Mouse (Mus musculus): ENCODE results near the gene Crygd. TPM values are rescaled to one million over a fixed set of nuclear protein-coding genes. Genes with fewer than 3 reads are reported as not detected.

Gene Crygd
- not detected in 2 replicates for polyA plus RNA-seq (2015; fragmentation: Nextera tagmentation; extraction: Ambion mirVana)

DNA sequence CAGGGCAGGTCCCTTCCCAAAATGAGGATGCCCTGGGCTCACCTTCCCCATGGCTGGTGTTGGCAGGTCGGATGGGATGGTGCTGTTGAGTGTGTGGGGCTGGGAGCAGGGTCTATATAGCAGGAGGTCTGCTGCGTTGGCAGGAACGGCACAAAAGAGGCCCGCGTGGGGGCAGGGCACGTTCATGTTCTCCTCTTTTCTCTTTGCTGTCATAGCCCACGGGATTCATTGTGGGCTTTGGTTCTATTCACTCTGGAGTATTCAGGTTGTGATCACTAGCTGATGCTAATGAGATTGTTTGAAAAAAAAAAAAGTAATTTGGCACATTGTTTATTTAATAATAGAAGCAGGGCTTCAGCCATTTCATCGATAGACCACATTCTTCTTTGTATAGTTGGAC lies at the start of gene Crygd:
Gene Crygd, minus strand, starts transcription at position 101 of the 400 bp plus-strand sequence.
- no peaks in the 10 kb centered on the region for H3K27me3 ChIP-seq
- no peak within 1 kb of the TSS for H3K4me3 ChIP-seq
- H3K36me3 ChIP-seq = no peaks in the 10 kb centered on the region
- WGBS = 26% methylated on average over 8 of the region's 8 CpGs
- H3K4me2 ChIP-seq (replicated peaks) = no peak within 1 kb of the TSS
- no peaks in the 10 kb centered on the region for H3K9me3 ChIP-seq
- no peak within 1 kb of the TSS for H3K27ac ChIP-seq (replicated peaks)
- H3K9ac ChIP-seq (replicated peaks) = no peak within 1 kb of the TSS
- ATAC-seq (replicated peaks) = no peak
- no peaks in the 10 kb centered on the region for H3K4me1 ChIP-seq

DNA sequence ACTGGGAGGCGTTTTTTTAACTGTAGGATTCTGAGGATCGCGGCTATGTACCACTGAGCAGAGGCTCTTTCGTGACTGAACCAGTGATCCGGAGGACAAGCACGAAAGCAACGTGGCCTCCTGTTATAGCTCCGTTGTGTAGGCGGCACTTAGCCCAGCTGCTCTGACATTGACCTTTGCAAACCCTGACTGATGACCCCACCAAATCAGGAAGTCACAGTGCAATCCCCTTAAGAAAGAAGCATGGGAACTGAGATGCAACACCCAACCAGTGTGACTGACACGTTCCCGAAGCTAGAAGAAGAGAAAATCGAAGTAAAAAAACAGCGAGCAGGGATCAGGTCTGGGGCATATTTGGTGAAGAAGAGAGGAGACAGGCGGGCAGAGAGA lies 49.5 kb upstream of the Crygd start:
- Histone ChIP-seq H3K9ac (replicated peaks) (no peak overlapping the region), H3K27ac (replicated peaks) (no peak overlapping the region), H3K36me3 (no peaks in the 10 kb centered on the region), H3K9me3 (no peaks in the 10 kb centered on the region), H3K27me3 (no peaks in the 10 kb centered on the region), H3K4me2 (replicated peaks) (no peak overlapping the region; the same call in 1 of the 2 replicates), H3K4me1 (no peaks in the 10 kb centered on the region), H3K4me3 (no peak overlapping the region)
- ATAC-seq (replicated peaks) = no peak
- 73% methylated on average over 14 of the region's 14 CpGs for WGBS

DNA sequence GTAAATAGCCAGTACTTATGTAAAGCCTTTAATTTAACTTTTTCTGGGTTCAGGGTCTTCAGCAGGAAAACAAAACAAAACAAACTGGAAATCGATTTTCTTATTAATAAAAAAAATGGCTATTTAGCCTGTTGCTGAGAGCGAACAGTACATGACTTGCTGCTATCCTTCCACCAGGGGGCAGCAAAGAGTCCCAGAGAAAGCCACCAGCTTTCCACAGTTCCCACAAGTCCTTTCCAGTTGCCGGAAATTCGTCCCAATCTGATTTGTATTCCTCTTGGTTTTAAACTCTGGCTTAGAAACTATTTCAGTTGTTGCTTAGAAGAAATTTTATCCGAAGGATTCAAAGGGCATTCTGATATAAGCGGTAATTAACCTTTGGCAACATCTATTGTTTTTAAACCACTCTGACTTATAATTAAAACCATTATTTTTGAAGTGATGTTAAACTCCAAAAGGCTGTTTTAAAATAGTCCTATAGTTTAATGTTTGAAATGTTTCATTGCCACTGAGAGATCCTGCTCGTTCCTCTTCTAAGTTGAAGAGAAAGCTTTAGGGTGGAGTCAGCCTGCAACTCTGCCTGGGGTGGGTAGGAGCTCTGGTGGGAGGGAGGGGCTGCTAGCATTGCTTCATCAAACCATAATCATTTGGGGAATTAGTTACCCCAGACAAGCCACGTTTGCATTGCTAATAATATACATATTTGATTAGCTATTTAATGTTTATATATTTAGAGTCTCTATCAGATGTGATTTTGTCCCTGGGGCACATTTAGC lies 49.0 kb upstream of the Crygd start:
- 13% methylated on average over 8 of the region's 8 CpGs for WGBS
- no peak overlapping the region; the same call in 1 of the 2 replicates for H3K4me2 ChIP-seq (replicated peaks)

DNA sequence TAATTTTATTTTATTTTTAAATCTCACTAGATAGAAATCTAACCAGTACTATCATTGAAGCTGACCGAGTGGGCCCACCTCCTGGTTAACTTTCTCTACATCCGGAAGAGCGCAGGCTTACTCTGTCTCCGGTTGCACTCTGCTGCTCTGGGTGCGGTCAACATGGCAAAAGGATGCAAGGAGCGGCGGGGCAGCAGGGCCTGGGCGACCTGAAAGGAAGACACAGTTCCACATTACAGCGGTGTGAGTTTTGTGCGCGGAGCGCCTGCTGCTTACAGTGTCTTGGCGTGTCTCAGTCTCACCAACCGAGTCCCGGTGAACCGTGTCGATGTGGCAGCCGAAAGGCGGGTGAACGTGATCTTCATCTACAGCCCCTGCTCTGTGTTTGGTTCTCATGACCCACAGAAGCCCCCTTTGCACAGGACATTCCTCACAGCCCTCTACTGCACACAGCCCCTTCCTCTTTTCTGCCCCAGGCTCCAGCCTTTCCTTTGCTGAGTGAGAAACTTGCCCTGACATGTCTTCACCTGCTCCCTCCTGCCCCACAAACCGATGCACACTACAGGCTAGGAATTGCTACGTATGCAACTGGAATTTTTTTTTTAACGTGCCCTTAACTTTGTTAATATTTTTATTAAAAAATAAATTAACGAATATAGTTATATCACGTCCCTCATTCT lies 46.6 kb upstream of the Crygd start:
- no peak overlapping the region for H3K9ac ChIP-seq (replicated peaks)
- H3K4me2 ChIP-seq (replicated peaks) = no peak overlapping the region
- WGBS = 87% methylated on average over 25 of the region's 25 CpGs
- H3K4me1 ChIP-seq = no peaks in the 10 kb centered on the region
- no peaks in the 10 kb centered on the region for H3K36me3 ChIP-seq
- no peaks in the 10 kb centered on the region for H3K27me3 ChIP-seq
- H3K27ac ChIP-seq (replicated peaks) = no peak overlapping the region
- H3K4me3 ChIP-seq = no peak overlapping the region
- ATAC-seq (replicated peaks) = no peak
- no peaks in the 10 kb centered on the region for H3K9me3 ChIP-seq

More for the DNA sequence above, 49.0 kb upstream of the Crygd start:
- no peak overlapping the region for H3K27ac ChIP-seq (replicated peaks)
- no peaks in the 10 kb centered on the region for H3K9me3 ChIP-seq
- no peaks in the 10 kb centered on the region for H3K36me3 ChIP-seq
- H3K9ac ChIP-seq (replicated peaks) = no peak overlapping the region
- no peaks in the 10 kb centered on the region for H3K27me3 ChIP-seq
- peak; percentile 81 for ATAC-seq (replicated peaks)
- H3K4me3 ChIP-seq = no peak overlapping the region
- no peaks in the 10 kb centered on the region for H3K4me1 ChIP-seq

DNA sequence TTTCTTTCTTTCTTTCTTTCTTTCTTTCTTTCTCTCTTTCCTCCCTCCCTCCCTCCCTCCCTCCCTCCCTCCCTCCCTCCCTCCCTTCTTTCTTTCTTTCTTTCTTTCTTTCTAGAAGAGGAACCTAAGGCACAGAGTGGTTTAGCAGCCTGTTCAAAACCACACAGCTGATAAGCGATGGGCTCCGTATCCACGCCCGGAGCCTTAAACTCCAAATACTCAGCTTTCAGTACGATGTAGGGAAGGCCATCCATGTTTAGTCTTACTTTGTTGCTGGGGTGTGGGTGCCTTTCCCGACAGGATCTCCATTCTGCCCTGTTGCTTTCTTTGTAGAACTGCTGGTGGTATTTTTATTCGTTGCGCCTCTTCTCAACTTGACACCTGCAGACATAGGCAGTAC lies 45.9 kb upstream of the Crygd start:
- WGBS = 92% methylated on average over 8 of the region's 8 CpGs
- H3K4me2 ChIP-seq (replicated peaks) = no peak overlapping the region
- H3K36me3 ChIP-seq = no peaks in the 10 kb centered on the region
- no peak overlapping the region for H3K27ac ChIP-seq (replicated peaks)
- H3K4me3 ChIP-seq = no peak overlapping the region
- no peaks in the 10 kb centered on the region for H3K27me3 ChIP-seq
- H3K9me3 ChIP-seq = no peaks in the 10 kb centered on the region
- ATAC-seq (replicated peaks) = no peak
- no peaks in the 10 kb centered on the region for H3K4me1 ChIP-seq
- no peak overlapping the region for H3K9ac ChIP-seq (replicated peaks)

DNA sequence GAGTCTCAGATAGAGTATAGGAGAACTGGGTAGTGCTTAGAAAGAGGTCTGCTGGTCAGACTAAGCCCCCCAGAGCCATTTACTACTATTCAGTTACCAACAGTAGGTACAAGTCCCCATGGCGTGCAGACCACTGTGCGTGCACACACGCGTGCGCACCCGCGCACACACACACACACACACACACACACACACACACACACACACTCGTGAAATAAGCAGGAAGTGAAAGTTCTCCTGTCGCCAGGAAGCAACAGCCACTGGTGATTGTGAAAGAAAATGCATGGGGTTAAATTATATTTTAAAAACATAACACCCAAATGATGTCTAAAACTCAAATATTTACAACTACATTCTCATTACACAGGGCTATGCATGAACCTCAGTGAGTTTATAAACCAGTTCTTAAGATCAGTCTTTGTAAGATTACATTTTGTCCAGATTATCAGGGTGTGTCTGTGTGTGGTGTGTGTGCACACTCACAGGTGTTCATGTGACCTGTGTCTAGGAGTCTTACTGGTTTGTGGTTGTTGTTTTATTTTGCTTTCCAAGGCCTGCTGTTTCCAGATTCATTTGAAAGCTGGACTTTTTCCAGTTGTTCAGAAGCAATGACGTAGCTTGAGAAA lies 44.5 kb upstream of the Crygd start:
- H3K4me2 ChIP-seq (replicated peaks) = no peak overlapping the region
- no peak for ATAC-seq (replicated peaks)
- no peaks in the 10 kb centered on the region for H3K9me3 ChIP-seq
- H3K27me3 ChIP-seq = no peaks in the 10 kb centered on the region
- 93% methylated on average over 10 of the region's 10 CpGs for WGBS
- H3K4me3 ChIP-seq = no peak overlapping the region
- no peaks in the 10 kb centered on the region for H3K4me1 ChIP-seq
- H3K9ac ChIP-seq (replicated peaks) = no peak overlapping the region
- no peak overlapping the region for H3K27ac ChIP-seq (replicated peaks)
- no peaks in the 10 kb centered on the region for H3K36me3 ChIP-seq

DNA sequence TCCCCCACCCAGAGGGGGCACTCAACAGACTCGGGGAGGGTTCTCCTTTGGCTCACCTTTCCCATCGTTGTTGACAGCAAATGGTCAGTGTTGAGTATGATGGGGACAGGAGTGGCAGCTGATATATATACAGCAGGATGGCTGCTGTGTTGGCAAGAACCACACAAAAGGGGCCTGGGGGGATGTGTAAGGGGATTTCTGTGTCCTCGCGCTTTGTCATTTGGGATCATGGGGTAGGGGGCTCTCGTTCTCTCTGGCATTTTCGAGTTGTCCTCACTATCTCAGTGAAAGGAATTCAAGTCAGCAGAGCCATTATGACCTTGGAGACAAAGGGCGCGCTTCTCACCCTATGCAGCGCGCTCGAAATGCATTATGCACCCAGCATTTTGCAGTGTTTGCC lies 40.0 kb upstream of the Crygd start, which contains the start of gene Cryga:
Gene Cryga, minus strand, starts transcription at position 101 of the 400 bp plus-strand sequence.
- H3K4me3 ChIP-seq = no peak within 1 kb of the TSS
- H3K27me3 ChIP-seq = no peaks in the 10 kb centered on the region
- H3K9ac ChIP-seq (replicated peaks) = no peak within 1 kb of the TSS
- no peaks in the 10 kb centered on the region for H3K36me3 ChIP-seq
- H3K9me3 ChIP-seq = no peaks in the 10 kb centered on the region
- 90% methylated on average over 11 of the region's 11 CpGs for WGBS
- no peak within 1 kb of the TSS for H3K4me2 ChIP-seq (replicated peaks)
- no peak for ATAC-seq (replicated peaks)
- H3K4me1 ChIP-seq = no peaks in the 10 kb centered on the region
- H3K27ac ChIP-seq (replicated peaks) = no peak within 1 kb of the TSS

DNA sequence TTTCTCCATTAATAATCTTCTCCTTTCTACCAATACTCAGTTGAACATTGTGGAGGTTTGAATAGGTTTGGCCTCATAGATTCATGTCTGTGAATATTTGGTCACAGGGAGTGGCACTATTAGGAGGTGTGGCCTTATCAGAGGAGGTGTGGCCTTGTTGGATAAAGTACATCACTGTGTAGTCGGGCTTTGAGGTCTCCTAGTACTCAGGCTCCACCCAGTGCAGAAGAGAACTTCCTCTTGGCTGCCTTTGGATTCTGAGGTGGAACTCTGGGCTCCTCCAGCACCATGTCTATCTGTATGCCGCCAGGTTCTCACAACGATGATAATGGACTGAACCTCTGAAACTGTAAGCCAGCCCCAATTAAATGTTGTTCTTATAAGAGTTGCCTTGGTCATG lies 33.7 kb upstream of the Crygd start:
- no peak for ATAC-seq (replicated peaks)
- WGBS = 83% methylated on average over 3 of the region's 3 CpGs
- Histone ChIP-seq H3K27me3 (no peaks in the 10 kb centered on the region), H3K4me2 (replicated peaks) (no peak overlapping the region), H3K4me1 (no peaks in the 10 kb centered on the region), H3K9ac (replicated peaks) (no peak overlapping the region), H3K9me3 (no peaks in the 10 kb centered on the region), H3K4me3 (no peak overlapping the region), H3K36me3 (no peaks in the 10 kb centered on the region), H3K27ac (replicated peaks) (no peak overlapping the region)

DNA sequence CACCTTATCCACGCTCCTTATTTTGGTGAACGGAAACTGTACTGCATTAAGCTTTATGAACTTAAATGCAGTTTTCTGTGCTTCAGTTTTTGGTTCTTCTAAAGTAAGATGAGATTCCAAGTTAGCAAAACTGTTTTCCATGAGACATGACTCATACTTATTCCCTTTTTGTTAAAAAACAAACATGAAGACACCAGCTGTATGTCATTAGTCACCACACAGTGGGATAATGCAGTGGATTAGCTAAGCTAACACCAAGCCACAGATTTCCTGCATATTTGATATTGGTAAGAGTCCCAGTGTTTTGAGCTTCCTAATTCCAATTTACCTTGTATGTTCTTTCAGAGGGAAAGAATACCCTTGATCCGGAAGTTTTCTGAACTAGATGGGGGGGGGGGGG lies 28.3 kb upstream of the Crygd start:
- no peak overlapping the region for H3K4me2 ChIP-seq (replicated peaks)
- H3K36me3 ChIP-seq = no peaks in the 10 kb centered on the region
- 94% methylated on average over 3 of the region's 3 CpGs for WGBS
- no peaks in the 10 kb centered on the region for H3K9me3 ChIP-seq
- no peak overlapping the region for H3K9ac ChIP-seq (replicated peaks)
- H3K4me1 ChIP-seq = no peaks in the 10 kb centered on the region
- no peak overlapping the region for H3K27ac ChIP-seq (replicated peaks)
- no peak overlapping the region for H3K4me3 ChIP-seq
- no peak for ATAC-seq (replicated peaks)
- H3K27me3 ChIP-seq = no peaks in the 10 kb centered on the region

DNA sequence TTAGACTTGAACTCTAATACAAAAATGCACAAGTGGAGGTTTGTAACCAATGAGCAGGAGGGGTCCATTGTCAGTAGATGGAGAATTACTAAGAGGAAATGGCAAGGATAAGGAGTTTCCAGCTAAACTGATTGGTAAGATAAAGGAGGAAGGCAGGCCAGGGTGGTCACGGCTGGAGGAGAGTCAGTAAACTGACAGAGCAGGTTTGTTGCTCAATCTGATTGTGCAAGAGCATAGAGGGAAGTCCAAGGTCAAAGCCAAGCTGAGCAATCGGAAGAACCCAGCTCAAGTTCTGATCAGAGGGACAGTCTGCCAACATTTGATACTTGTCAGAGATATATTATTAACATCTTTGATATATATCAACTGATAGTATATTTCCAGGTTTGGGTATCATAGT lies 27.1 kb upstream of the Crygd start:
- Histone ChIP-seq H3K4me1 (no peaks in the 10 kb centered on the region), H3K27ac (replicated peaks) (no peak overlapping the region), H3K9me3 (no peaks in the 10 kb centered on the region), H3K9ac (replicated peaks) (no peak overlapping the region), H3K27me3 (no peaks in the 10 kb centered on the region), H3K4me2 (replicated peaks) (no peak overlapping the region), H3K4me3 (no peak overlapping the region), H3K36me3 (no peaks in the 10 kb centered on the region)
- ATAC-seq (replicated peaks) = no peak
- WGBS = 79% methylated on average over 2 of the region's 2 CpGs

DNA sequence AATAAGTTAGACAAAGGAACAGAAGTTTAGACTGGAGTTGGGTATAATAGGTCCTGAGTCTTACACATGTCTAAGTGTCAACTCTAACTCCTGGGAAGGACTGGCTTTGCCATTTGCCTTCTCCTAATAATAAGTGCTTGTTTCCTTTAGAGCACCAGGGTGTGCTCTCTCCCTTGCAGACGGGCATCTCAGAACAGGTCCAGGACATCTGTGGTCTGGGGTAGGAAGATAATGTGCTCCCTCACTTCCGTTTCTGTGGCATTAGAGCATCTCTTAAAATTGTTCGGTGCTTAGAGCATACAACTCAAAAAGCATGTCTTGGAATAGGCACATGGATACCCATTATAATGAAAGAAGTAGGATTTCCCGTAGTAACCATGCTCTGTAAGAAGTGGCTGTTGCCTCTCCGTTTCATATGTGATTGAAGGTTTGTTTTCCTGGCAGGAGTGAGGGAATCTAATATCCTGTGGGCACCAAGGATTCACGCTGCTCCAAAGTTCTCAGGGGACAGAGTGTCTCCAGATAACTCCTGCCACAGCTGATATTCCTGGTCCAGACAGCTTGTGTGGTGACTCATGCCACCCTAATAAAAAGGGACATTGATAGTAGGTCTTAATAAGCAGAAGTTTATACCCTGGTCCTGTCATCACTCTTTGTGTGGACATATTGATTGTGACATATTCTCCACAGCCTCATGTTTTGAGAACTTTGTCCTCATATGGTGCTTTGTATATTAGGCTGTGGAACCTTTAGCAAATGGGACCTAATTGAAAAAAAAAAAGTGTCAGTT lies 25.5 kb upstream of the Crygd start:
- no peaks in the 10 kb centered on the region for H3K9me3 ChIP-seq
- H3K4me1 ChIP-seq = no peaks in the 10 kb centered on the region
- H3K4me3 ChIP-seq = no peak overlapping the region
- ATAC-seq (replicated peaks) = no peak
- H3K4me2 ChIP-seq (replicated peaks) = no peak overlapping the region
- H3K9ac ChIP-seq (replicated peaks) = no peak overlapping the region
- H3K36me3 ChIP-seq = no peaks in the 10 kb centered on the region
- H3K27ac ChIP-seq (replicated peaks) = no peak overlapping the region
- 82% methylated on average over 6 of the region's 6 CpGs for WGBS
- no peaks in the 10 kb centered on the region for H3K27me3 ChIP-seq

DNA sequence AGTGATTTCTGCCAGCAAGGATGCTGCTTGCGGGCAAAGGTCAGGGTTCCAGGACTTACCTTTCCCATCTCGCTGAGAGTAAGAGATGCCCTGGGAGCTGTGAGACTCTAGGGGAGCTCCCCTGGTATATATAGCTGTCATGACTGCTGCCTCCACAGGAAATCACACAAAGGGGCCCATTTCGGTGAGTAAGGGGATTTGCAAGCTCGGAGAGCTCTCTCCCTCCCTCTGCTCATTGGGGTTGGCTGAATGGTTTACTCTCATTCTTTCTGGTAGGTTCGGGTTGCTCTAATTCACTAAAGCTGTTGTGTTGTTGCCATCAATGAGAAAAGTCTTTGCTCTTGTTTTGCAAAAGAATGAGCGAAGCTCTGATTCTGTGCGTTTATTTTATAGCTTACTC lies 18.9 kb upstream of the Crygd start, which contains the start of gene Crygb:
Gene Crygb, minus strand, starts transcription at position 101 of the 400 bp plus-strand sequence.
- H3K4me2 ChIP-seq (replicated peaks) = no peak within 1 kb of the TSS

More for the DNA sequence above, 18.9 kb upstream of the Crygd start, which contains the start of gene Crygb:
- 26% methylated on average over 7 of the region's 7 CpGs for WGBS
- Histone ChIP-seq H3K27me3 (no peaks in the 10 kb centered on the region), H3K4me1 (no peaks in the 10 kb centered on the region), H3K4me3 (no peak within 1 kb of the TSS), H3K9me3 (no peaks in the 10 kb centered on the region), H3K9ac (replicated peaks) (no peak within 1 kb of the TSS), H3K27ac (replicated peaks) (no peak within 1 kb of the TSS), H3K36me3 (no peaks in the 10 kb centered on the region)
- ATAC-seq (replicated peaks) = no peak
